Mouse (Mus musculus) olfactory bulb, adult 2 months (tissue): ENCODE data around the gene Fmo5.

Experiments
- CTCF ChIP-seq: fragments of 200-500 bp; IDR thresholded peaks from 2 replicates; pipeline ENCODE4 v1.5.1; 2012; ENCODE audit warnings: low read depth, mild to moderate bottlenecking, low read length, moderate library complexity; ENCODE audit not compliant: insufficient read depth
- POLR2A ChIP-seq: fragments of 200-500 bp; IDR thresholded peaks from 2 replicates; pipeline ENCODE4 v1.6.1; 2012; ENCODE audit warnings: mild to moderate bottlenecking, low read depth, low read length, moderate library complexity; ENCODE audit not compliant: insufficient read depth

DNA sequence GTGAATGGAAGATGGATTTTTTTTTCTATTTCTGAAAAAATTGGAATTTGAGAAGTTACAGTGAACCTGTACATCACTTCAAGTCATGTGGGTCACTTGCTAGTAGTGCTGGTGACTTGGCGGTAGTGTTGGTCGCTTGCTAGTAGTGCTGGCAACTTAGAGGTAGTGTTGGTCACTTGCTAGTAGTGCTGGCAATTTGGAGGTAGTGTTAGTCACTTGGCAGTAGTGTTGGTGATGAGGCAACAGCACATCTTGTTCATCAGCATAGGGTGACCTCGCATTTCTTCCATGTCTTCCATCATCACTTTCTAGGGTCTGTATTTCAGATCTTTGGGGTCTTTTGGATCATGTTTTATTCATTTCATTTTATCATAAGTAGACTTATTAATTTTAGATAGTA lies 47.5 kb downstream of the Fmo5 start:
- TF ChIP-seq CTCF = no peak
- no peak for TF ChIP-seq POLR2A
